Mouse (Mus musculus): ENCODE results near the gene Klhl33.
"Not testable (repeated sequence)": the region's sequence is repeated elsewhere in the genome, so short reads cannot be mapped to it uniquely, and the experiment has no call there.

The Klhl33 gene

DNA sequence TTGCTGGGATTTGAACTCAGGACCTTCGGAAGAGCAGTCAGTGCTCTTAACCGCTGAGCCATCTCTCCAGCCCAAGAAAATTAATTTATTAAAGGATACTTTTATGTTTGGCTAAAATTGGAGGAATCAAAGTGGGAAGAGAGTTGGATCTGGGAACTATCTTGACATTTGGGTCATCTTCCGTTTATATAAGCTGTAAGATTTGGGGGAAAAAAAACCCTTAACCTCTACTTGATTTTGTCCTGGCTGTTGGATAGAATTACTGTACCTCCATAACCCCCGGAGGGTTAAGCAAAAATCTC, 7.5 kb upstream of the Klhl33 start:
- DNase-seq (ENCODE audit: extremely low read depth, low read depth, low spot score) = no peak

- no peak for DNase-seq (ENCODE audit: extremely low read depth, low read depth, low spot score)
Observed at GRCm38 (mm10) chr14:50903973-50904827, 6.9 kb upstream of the Klhl33 start.

DNA sequence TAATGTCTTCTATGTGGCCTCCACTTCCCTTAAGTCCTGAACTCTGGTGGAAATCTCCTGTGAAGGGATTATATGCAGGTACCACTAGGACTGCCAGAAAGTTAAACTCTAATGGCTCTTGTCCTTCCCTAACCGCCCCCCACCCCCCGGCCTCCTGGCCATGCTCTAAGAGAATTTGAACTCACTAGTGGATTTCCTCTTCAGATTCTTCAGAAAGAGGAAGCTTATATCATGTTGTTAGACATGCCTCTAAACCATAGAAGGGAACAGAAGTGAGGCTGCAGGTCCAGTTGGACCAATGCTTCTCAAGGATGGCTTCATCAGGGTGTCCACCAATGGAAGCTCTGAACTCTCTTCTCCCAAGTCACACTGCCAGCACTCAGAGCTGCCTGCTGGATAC, 685 bp upstream of the Klhl33 start:
- DNase-seq (ENCODE audit: extremely low read depth, low read depth, low spot score) = not testable (repeated sequence)

DNA sequence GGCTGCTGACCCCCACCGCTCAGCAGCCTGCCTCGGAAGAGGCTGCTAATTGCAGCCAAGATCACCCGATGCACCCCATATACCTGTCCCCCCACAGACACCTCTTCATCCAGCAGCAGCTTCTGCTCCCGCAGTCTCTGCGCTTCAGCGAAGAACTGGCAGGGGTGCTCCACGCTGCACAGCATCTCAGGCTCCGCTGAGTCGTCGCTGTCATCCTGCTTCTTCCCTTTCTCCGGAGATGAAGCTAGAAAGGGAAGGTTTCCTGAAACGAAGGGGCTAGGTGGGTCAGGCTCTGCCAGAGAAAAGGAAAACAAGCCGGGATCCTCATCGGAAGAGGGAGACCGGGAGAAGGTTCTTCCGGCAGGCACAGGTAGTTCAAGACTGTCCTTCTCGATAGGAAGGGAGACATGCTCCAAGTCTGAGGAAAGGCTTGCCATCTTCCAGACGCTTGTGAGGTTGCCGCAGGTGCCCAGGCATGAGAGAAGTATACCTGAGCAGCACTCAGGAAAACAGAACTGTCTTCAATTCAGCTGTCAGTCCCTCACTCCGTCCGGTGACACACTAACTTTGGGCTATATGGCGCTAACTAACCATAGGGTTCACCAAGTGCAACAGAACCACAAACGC, 447 bp downstream of the Klhl33 start:
- DNase-seq (ENCODE audit: extremely low read depth, low read depth, low spot score) = no peak

- peak; percentile 45 for DNase-seq (ENCODE audit: extremely low read depth, low read depth, low spot score)
Observed at GRCm38 (mm10) chr14:50895985-50896746, 1.1 kb downstream of the Klhl33 start.

GRCm38 (mm10) chr14:50895407-50895806, 1.9 kb downstream of the Klhl33 start:
- no peak for DNase-seq (ENCODE audit: extremely low read depth, low read depth, low spot score)

DNA sequence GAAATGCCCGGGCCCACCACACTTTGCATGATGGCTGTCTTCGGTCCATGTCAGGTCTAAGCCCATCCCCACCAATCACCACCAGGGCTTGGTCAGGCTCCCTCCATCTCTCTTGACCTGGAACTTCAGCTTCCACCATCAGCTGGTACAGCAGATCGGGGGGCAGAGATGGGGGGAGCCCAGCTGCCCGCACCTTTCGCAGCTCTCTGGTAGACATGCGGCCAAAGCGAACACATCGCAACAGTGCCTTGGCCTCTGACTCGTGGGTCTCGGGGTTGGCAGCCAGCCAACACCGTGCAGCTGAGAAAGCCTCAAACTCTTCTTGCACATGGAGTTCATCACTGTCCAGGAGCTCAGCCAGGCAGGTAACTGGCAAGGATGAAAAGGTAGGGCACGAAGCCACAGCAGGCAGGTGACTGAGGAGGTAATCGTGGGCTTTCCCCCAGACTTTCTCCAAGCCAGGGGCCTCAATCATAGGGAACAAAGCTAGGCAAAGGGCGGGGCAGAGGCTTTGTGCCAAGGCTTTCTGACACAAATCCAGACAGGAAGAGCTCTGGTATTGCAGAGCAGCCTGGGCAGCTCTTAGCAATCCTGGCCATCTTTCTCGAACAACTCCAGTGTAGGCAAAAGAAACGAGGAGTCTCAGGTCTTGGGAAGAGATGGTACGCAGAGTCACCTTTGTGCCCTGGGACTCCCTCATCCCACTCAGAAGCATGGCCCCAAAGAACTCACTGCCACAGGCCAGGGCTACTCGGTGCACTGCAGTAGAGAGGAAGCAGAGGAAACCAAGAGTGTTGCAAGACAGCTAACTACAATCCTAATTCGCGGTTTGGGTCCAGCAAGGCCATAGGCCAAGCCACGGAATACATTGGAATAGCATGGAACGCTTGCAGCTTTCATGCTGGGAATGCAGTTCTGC, 4.5 kb downstream of the Klhl33 start:
- no peak for DNase-seq (ENCODE audit: extremely low read depth, low read depth, low spot score)

GRCm38 (mm10) chr14:50892091-50892490, 5.2 kb downstream of the Klhl33 start:
- no peak for DNase-seq (ENCODE audit: extremely low read depth, low read depth, low spot score)

- DNase-seq (ENCODE audit: extremely low read depth, low read depth, low spot score) = no peak
Observed at GRCm38 (mm10) chr14:50891621-50892020, 5.7 kb downstream of the Klhl33 start.

GRCm38 (mm10) chr14:50876236-50876950, 20.9 kb downstream of the Klhl33 start:
- no peak for DNase-seq (ENCODE audit: extremely low read depth, low read depth, low spot score)

DNA sequence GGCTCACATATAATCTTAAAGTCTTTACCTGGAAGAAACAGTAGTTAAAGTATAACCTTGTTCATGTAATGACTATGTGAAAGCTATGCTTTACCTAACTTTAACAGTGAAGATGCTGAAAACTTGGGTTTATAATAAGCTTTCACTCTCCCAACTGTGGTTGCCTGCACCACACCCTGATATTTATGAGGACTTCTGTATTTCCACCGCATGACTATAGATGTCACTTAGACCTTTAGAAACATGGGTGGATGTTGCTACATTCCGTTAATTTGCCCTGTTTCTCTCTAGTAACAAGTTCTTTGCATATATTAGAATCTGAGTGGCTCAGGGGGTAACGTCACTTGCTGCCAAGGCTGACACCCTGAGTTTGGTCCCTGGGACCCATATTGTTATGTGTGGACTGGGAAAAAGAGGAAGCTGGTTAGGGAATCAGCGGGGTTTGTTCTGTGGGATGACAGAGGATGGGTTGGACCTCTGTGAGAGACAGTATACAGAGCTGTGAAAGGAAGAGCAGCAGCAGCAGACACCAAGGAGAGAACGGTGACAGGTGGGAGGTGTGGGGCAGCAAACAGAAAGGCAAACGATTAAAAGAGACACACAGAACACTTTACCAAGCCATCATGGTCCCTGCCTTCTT, 21.6 kb downstream of the Klhl33 start:
- DNase-seq (ENCODE audit: extremely low read depth, low read depth, low spot score) = no peak

DNA sequence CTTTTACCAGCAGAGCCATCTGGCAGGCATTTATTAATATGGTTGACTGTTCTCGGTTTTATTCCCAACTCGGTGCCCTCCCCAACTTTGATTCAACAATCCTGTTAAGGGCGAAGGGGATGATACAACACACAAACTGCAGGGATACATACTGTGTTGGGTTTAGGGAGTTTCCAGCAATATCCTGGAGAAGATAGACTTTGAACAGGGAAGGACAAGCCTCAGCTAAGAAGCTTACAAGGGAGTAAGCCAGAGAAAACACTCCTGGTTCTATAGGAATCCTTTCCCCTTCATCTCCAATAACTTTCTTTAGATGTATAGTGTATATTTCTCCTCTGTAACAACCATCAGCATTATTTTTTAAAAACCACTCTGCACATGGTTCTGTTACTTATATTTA, 22.1 kb downstream of the Klhl33 start:
- no peak for DNase-seq (ENCODE audit: extremely low read depth, low read depth, low spot score)

- DNase-seq (ENCODE audit: extremely low read depth, low read depth, low spot score) = no peak
Observed at GRCm38 (mm10) chr14:50871284-50871683, 26.0 kb downstream of the Klhl33 start.

DNA sequence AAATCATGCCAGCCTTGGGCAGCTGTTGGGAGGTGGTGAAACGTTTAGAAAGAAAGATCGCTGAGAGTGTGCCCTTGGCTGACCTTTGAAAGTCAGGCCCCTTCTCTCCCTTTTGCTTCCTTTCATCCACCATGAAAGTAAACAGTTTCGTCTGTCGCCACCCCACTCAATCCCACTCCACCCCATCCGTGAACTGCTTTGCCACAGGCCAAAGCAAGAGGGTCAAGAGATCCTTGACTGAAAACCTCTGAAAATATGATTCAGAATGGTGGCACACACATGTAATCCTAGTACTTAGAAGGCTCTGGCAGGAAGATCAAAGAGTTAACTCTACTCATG, 26.5 kb downstream of the Klhl33 start:
- no peak for DNase-seq (ENCODE audit: extremely low read depth, low read depth, low spot score)

- DNase-seq (ENCODE audit: extremely low read depth, low read depth, low spot score) = no peak
Observed at GRCm38 (mm10) chr14:50869889-50870804, 27.2 kb downstream of the Klhl33 start, which contains the start of gene Tep1. Gene Tep1, minus strand, starts transcription at chr14:50870560.

DNA sequence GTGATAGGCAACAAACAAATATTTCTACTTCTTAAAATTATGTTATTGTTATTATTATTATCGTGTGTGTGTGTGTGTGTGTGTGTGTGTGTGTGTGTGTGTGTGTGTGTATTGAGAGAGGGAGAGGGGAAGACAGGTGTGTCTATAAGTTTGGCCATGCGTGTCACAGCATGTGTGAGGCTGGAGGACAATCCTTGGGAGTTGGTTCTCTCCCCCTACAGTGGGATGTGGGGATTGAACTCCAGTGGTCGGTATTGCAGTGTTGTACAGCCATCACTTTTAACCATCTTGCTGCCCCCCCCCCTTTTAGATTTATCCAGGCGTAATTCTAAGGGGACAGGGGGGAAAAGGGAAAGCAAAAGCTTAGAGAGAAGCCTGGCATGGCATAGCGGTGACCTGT, 28.7 kb downstream of the Klhl33 start:
- DNase-seq (ENCODE audit: extremely low read depth, low read depth, low spot score) = no peak

GRCm38 (mm10) chr14:50868211-50868610, 29.1 kb downstream of the Klhl33 start:
- DNase-seq (ENCODE audit: extremely low read depth, low read depth, low spot score) = no peak

- DNase-seq (ENCODE audit: extremely low read depth, low read depth, low spot score) = no peak
Observed at GRCm38 (mm10) chr14:50866966-50867365, 30.3 kb downstream of the Klhl33 start.

GRCm38 (mm10) chr14:50865005-50865404, 32.3 kb downstream of the Klhl33 start:
- not testable (repeated sequence) for DNase-seq (ENCODE audit: extremely low read depth, low read depth, low spot score)
